ENCODE assay signal across 18 mouse cellular contexts in genomic region chr4:43863298-43863697, GRCm38 (mm10). TPM values are rescaled to one million over a fixed set of nuclear protein-coding genes. Genes with fewer than 3 reads are reported as not detected.
"Had no signal": no experiment of that assay in that cellular context is flagged by ENCODE, and none has a peak within 500 bp of the region (broad histone marks: within the 10 kb centered on the region; RNA-seq: fewer than 3 reads in every experiment).

No protein-coding gene starts in this region.

- H3K36me3 ChIP-seq: limb, embryonic 12.5 days; neural tube, embryonic 12.5 days had no signal

- H3K9me3 ChIP-seq: limb, embryonic 12.5 days; neural tube, embryonic 12.5 days had no signal

- H3K4me1 ChIP-seq: limb, embryonic 12.5 days; neural tube, embryonic 12.5 days had no signal

- H3K27me3 ChIP-seq: limb, embryonic 12.5 days; neural tube, embryonic 12.5 days had no signal

- H3K27ac ChIP-seq: limb, embryonic 12.5 days; neural tube, embryonic 12.5 days had no signal

- DNase-seq: kidney, adult 9 months; kidney, postnatal 10 days; kidney, postnatal 4 days; lung, postnatal 36 days; midbrain, embryonic 14.5 days; thymus, adult 18-20 months; thymus, postnatal 14 days had no signal

- H3K9ac ChIP-seq: limb, embryonic 12.5 days; neural tube, embryonic 12.5 days had no signal

- H3K4me3 ChIP-seq: limb, embryonic 12.5 days; neural tube, embryonic 12.5 days had no signal

- H3K4me2 ChIP-seq: limb, embryonic 12.5 days; neural tube, embryonic 12.5 days had no signal

RNA-seq across cellular contexts. Expression of gene Olfr155, which starts 11.9 kb away (rescaled TPM):
- total RNA-seq: layer of hippocampus, postnatal 25 days; left cerebral cortex, adult 8-10 months; left cerebral cortex, postnatal 25 days; liver, adult 2 months; megakaryocyte progenitor cell, adult 5-6 weeks; monocyte, adult 5-6 weeks; neutrophil, adult 5-6 weeks had no signal
- polyA plus RNA-seq: limb, embryonic 12.5 days; liver, adult 2 months; liver, embryonic 16.5 days; lung, embryonic 16.5 days; midbrain, embryonic 14.5 days; neural tube, embryonic 12.5 days had no signal

RNA-seq across cellular contexts. Expression of gene Olfr157, which starts 23.3 kb away (rescaled TPM):
- total RNA-seq: layer of hippocampus, postnatal 25 days; left cerebral cortex, adult 8-10 months; left cerebral cortex, postnatal 25 days; liver, adult 2 months; megakaryocyte progenitor cell, adult 5-6 weeks; monocyte, adult 5-6 weeks; neutrophil, adult 5-6 weeks had no signal
- polyA plus RNA-seq: limb, embryonic 12.5 days; liver, adult 2 months; liver, embryonic 16.5 days; lung, embryonic 16.5 days; midbrain, embryonic 14.5 days; neural tube, embryonic 12.5 days had no signal

RNA-seq across cellular contexts. Expression of gene Olfr156, which starts 39.6 kb away (rescaled TPM):
- total RNA-seq: layer of hippocampus, postnatal 25 days; left cerebral cortex, adult 8-10 months; left cerebral cortex, postnatal 25 days; liver, adult 2 months; megakaryocyte progenitor cell, adult 5-6 weeks; monocyte, adult 5-6 weeks; neutrophil, adult 5-6 weeks had no signal
- polyA plus RNA-seq: limb, embryonic 12.5 days; liver, adult 2 months; liver, embryonic 16.5 days; lung, embryonic 16.5 days; midbrain, embryonic 14.5 days; neural tube, embryonic 12.5 days had no signal
